Mouse (Mus musculus): ENCODE data around the gene Fam229a. TPM values are rescaled to one million over a fixed set of nuclear protein-coding genes. Genes with fewer than 3 reads are reported as not detected.
A peak's percentile ranks its signal among the peaks of the same experiment; 100 is the strongest.

Fam229a gene
- polyA plus RNA-seq, 1 experiment, result 0.70 TPM

GRCm38 (mm10) chr4:129495672-129496562 lies 4.9 kb downstream of the Fam229a start:
- H3K4me1 ChIP-seq (ENCODE audit: control insufficient read depth, insufficient read depth, insufficient read length), result peaks cover 20% of the 10 kb centered on the region
- WGBS, result 25% methylated on average over 16 of the region's 16 CpGs
- H3K27ac ChIP-seq (ENCODE audit: insufficient read depth, low read length), result peak overlapping the region; percentile 59
- TF ChIP-seq CTCF (IDR thresholded peaks at IDR 0.05; ENCODE audit: extremely low read depth, insufficient read depth, insufficient read length, insufficient replicate concordance) (peak; percentile 33; the same call in 1 of the 2 replicates), POLR2A (IDR thresholded peaks at IDR 0.05; ENCODE audit: low read depth, low read length) (no peak)
- peaks cover 1% of the 10 kb centered on the region; the same call in 1 of the 2 replicates for H3K27me3 ChIP-seq (ENCODE audit: control insufficient read depth, insufficient read depth, low read length)
- H3K36me3 ChIP-seq (ENCODE audit: control insufficient read depth, insufficient read depth, low read length), result no peaks in the 10 kb centered on the region
- peak in 1 of 2 experiments; percentile 31 for DNase-seq (ENCODE audit: low read depth in 1 of 2, low spot score in 2 of 2)
- peak overlapping the region; percentile 11; the same call in 1 of the 2 replicates for H3K4me3 ChIP-seq (ENCODE audit: extremely low read depth, insufficient read depth, insufficient read length)

DNA sequence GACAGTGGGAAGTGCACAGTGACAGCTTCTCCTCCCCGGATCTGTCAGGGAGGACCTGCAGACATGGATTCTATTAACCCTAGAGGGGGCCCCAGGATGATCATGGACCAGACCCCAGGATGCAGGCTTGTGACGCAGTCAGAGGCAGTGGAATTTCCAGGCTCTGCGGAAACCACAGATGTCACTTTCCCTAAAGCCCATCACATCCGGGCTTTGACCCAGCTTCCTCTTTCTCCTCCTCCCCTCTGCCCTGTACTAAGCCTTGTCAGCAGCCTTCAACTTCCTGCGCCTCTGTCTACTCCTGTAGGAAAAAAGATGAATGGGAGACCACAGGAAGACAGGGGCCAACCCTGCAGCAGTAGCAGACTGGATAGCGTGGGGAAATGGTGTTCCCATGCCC lies 5.6 kb downstream of the Fam229a start:
- Histone ChIP-seq H3K4me1 (ENCODE audit: control insufficient read depth, insufficient read depth, insufficient read length) (peaks cover 17% of the 10 kb centered on the region), H3K36me3 (ENCODE audit: control insufficient read depth, insufficient read depth, low read length) (no peaks in the 10 kb centered on the region), H3K4me3 (ENCODE audit: extremely low read depth, insufficient read depth, insufficient read length) (peak overlapping the region; percentile 11; the same call in 1 of the 2 replicates), H3K27me3 (ENCODE audit: control insufficient read depth, insufficient read depth, low read length) (peaks cover under 1% of the 10 kb centered on the region; the same call in 1 of the 2 replicates), H3K27ac (ENCODE audit: insufficient read depth, low read length) (peak overlapping the region; percentile 59)
- DNase-seq (ENCODE audit: low read depth in 1 of 2, low spot score in 2 of 2), result peak; percentile 22 to 58
- TF ChIP-seq POLR2A (IDR thresholded peaks at IDR 0.05; ENCODE audit: low read depth, low read length) (no peak), CTCF (IDR thresholded peaks at IDR 0.05; ENCODE audit: extremely low read depth, insufficient read depth, insufficient read length, insufficient replicate concordance) (no peak)
- 3% methylated on average over 6 of the region's 6 CpGs for WGBS

GRCm38 (mm10) chr4:129498941-129499340 lies 8.0 kb downstream of the Fam229a start:
- Histone ChIP-seq H3K4me1 (ENCODE audit: control insufficient read depth, insufficient read depth, insufficient read length) (peaks cover 18% of the 10 kb centered on the region; the same call in 1 of the 2 replicates), H3K27ac (ENCODE audit: insufficient read depth, low read length) (no peak overlapping the region)
- WGBS, result 91% methylated on average over 3 of the region's 3 CpGs

DNA sequence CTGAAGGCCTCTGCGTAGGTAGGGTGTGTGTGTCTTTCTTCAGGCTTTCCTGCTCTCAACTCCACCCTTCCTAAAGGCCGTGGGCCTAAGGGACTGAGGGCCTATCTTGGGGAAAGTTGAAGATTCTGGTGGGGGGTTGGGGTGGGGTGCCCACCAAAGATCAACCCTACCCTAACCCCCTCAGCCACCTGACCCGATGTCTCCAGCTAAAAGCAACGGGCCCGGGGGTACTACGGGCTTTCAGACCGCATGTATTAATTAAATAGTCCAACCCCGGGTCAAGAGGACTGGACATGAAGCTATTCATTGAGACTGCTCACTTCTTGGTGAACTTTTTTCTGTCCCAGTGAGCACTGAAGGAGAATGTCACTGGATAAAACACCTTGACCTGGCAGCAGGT lies 9.0 kb downstream of the Fam229a start:
- peak overlapping the region; percentile 96 for H3K27ac ChIP-seq (ENCODE audit: insufficient read depth, low read length)
- no peak for DNase-seq (ENCODE audit: low read depth in 1 of 2, low spot score in 2 of 2)
- H3K4me1 ChIP-seq (ENCODE audit: control insufficient read depth, insufficient read depth, insufficient read length), result peaks cover 18% of the 10 kb centered on the region; the same call in 1 of the 2 replicates
- no peaks in the 10 kb centered on the region for H3K36me3 ChIP-seq (ENCODE audit: control insufficient read depth, insufficient read depth, low read length)
- 82% methylated on average over 8 of the region's 8 CpGs for WGBS
- H3K4me3 ChIP-seq (ENCODE audit: extremely low read depth, insufficient read depth, insufficient read length), result no peak overlapping the region; the same call in 1 of the 2 replicates
- TF ChIP-seq POLR2A (IDR thresholded peaks at IDR 0.05; ENCODE audit: low read depth, low read length) (no peak), CTCF (IDR thresholded peaks at IDR 0.05; ENCODE audit: extremely low read depth, insufficient read depth, insufficient read length, insufficient replicate concordance) (no peak)
- no peaks in the 10 kb centered on the region for H3K27me3 ChIP-seq (ENCODE audit: control insufficient read depth, insufficient read depth, low read length)

More at GRCm38 (mm10) chr4:129498941-129499340, 8.0 kb downstream of the Fam229a start:
- Histone ChIP-seq H3K36me3 (ENCODE audit: control insufficient read depth, insufficient read depth, low read length) (no peaks in the 10 kb centered on the region), H3K27me3 (ENCODE audit: control insufficient read depth, insufficient read depth, low read length) (no peaks in the 10 kb centered on the region), H3K4me3 (ENCODE audit: extremely low read depth, insufficient read depth, insufficient read length) (no peak overlapping the region)
- TF ChIP-seq POLR2A (IDR thresholded peaks at IDR 0.05; ENCODE audit: low read depth, low read length), result no peak
- TF ChIP-seq CTCF (IDR thresholded peaks at IDR 0.05; ENCODE audit: extremely low read depth, insufficient read depth, insufficient read length, insufficient replicate concordance), result no peak
- no peak for DNase-seq (ENCODE audit: low read depth in 1 of 2, low spot score in 2 of 2)

DNA sequence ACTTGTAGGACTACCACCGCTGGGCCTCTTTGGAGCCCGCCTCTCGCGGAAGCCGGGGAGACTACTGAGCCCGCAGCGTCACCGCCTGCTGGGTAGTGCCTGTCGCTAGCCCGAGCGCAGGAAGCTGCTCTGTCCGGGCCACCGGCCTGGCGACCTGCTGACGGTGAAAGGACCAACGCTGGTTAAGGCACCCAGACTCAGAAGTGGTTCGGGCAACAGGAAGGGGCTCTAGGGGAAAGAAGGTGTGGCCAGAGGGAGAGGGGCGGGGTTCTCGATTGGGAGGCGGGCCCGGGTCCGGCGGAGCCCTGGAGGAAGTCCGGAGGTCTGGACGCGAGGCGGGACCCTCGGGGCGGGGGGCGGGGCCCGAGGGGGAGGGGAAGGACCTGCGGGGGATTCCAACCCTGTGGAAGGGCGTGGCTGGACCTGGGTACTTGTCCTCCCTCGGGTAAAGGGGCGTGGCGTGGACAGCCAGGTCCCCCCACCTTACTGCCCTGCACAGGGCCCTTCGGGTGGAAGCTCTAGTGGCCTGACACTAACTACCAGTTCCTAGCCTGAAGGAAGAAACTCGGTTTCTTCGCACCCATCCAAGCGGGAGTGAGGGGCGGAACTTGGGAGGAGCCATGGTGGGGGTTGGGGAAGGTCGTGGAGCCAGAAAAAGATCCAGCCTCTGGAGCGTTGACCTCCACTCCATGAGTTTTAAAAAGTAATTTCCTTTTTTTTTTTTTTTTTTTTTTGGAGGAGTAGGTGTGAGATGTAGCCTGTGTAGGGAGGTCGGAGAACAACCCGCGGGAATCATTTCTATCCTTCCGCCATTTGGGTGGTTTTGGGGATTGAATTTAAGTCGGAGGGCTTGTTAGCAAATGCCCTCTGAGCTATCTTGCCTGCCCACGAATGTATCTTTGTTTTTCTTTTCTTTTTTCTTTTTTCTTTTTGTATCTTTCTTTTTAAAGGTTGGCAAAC lies 9.9 kb downstream of the Fam229a start:
- peak overlapping the region; percentile 67 for H3K4me3 ChIP-seq (ENCODE audit: extremely low read depth, insufficient read depth, insufficient read length)
- no peaks in the 10 kb centered on the region for H3K27me3 ChIP-seq (ENCODE audit: control insufficient read depth, insufficient read depth, low read length)
- H3K4me1 ChIP-seq (ENCODE audit: control insufficient read depth, insufficient read depth, insufficient read length), result peaks cover 18% of the 10 kb centered on the region; the same call in 1 of the 2 replicates
- TF ChIP-seq CTCF (IDR thresholded peaks at IDR 0.05; ENCODE audit: extremely low read depth, insufficient read depth, insufficient read length, insufficient replicate concordance) (no peak), POLR2A (IDR thresholded peaks at IDR 0.05; ENCODE audit: low read depth, low read length) (peak; percentile 76)
- WGBS, result 3% methylated on average over 47 of the region's 49 CpGs
- H3K27ac ChIP-seq (ENCODE audit: insufficient read depth, low read length), result peak overlapping the region; percentile 96
- H3K36me3 ChIP-seq (ENCODE audit: control insufficient read depth, insufficient read depth, low read length), result no peaks in the 10 kb centered on the region
- DNase-seq (ENCODE audit: low read depth in 1 of 2, low spot score in 2 of 2), result peak; percentile 53 to 87

DNA sequence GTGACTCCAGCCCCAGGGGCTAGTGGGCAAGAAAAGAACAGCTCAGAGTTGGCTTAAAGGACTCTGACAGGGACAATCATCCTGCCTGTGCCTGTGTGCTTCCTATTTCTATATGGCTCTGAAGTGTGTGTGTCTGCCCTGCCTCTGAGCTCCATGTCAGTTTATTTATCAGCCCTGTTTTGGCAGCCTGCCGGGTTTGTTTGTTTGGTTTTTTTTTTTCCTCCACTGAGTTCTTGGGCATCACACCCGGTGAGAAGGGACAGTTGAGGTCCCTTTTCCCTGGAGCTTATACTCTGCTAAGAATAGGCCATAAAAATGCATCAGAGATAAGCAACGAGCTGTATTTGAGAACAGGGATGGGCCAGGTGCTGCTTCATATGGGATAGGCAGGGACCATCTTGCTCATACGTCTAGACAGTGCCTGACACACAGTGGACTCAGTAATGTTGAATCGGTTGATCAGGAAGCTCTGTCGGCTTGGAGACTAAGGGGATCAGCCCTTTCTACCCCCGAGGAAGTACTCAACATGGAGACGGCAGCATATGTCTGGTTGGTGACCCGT lies 11.4 kb downstream of the Fam229a start:
- no peaks in the 10 kb centered on the region for H3K27me3 ChIP-seq (ENCODE audit: control insufficient read depth, insufficient read depth, low read length)
- TF ChIP-seq POLR2A (IDR thresholded peaks at IDR 0.05; ENCODE audit: low read depth, low read length) (no peak), CTCF (IDR thresholded peaks at IDR 0.05; ENCODE audit: extremely low read depth, insufficient read depth, insufficient read length, insufficient replicate concordance) (no peak)
- no peak overlapping the region for H3K4me3 ChIP-seq (ENCODE audit: extremely low read depth, insufficient read depth, insufficient read length)
- H3K27ac ChIP-seq (ENCODE audit: insufficient read depth, low read length), result no peak overlapping the region
- peaks cover 5% of the 10 kb centered on the region; the same call in 1 of the 2 replicates for H3K4me1 ChIP-seq (ENCODE audit: control insufficient read depth, insufficient read depth, insufficient read length)
- WGBS, result 61% methylated on average over 9 of the region's 9 CpGs
- no peaks in the 10 kb centered on the region for H3K36me3 ChIP-seq (ENCODE audit: control insufficient read depth, insufficient read depth, low read length)
- no peak for DNase-seq (ENCODE audit: low read depth in 1 of 2, low spot score in 2 of 2)
